Mouse (Mus musculus): ENCODE measurements around the gene Pfkp. TPM values are rescaled to one million over a fixed set of nuclear protein-coding genes. Genes with fewer than 3 reads are reported as not detected.

Gene Pfkp
- polyA plus RNA-seq, 1 experiment from 2014 or later = 193 TPM

GRCm38 (mm10) chr13:6602786-6603409 lies 45.7 kb downstream of the Pfkp start:
- H3K27ac ChIP-seq (ENCODE audit: poor library complexity, severe bottlenecking) = no peak overlapping the region
- ATAC-seq (ENCODE audit: insufficient number of reproducible peaks, low FRiP score) = no peak
- no peak overlapping the region for H3K4me3 ChIP-seq
- WGBS = 82% methylated on average over 10 of the region's 10 CpGs
- H3K9me3 ChIP-seq (replicated peaks) = no peaks in the 10 kb centered on the region
- peaks cover 42% of the 10 kb centered on the region for H3K36me3 ChIP-seq
- H3K9ac ChIP-seq = no peak overlapping the region
- H3K4me1 ChIP-seq (replicated peaks) = no peaks in the 10 kb centered on the region
- H3K27me3 ChIP-seq (replicated peaks) = no peaks in the 10 kb centered on the region
- no peak overlapping the region for H3K4me2 ChIP-seq

- no peaks in the 10 kb centered on the region for H3K27me3 ChIP-seq (replicated peaks)
- H3K4me3 ChIP-seq = no peak overlapping the region
- no peak overlapping the region for H3K27ac ChIP-seq (ENCODE audit: poor library complexity, severe bottlenecking)
- 84% methylated on average over 2 of the region's 2 CpGs for WGBS
- no peaks in the 10 kb centered on the region for H3K9me3 ChIP-seq (replicated peaks)
- H3K4me2 ChIP-seq = no peak overlapping the region
- ATAC-seq (ENCODE audit: insufficient number of reproducible peaks, low FRiP score) = no peak
- no peaks in the 10 kb centered on the region; the same call in 1 of the 2 replicates for H3K4me1 ChIP-seq (replicated peaks)
- H3K9ac ChIP-seq = no peak overlapping the region
- peaks cover 47% of the 10 kb centered on the region for H3K36me3 ChIP-seq
Observed at GRCm38 (mm10) chr13:6601676-6602075, 46.9 kb downstream of the Pfkp start.

GRCm38 (mm10) chr13:6600626-6601025 lies 48.0 kb downstream of the Pfkp start:
- Histone ChIP-seq H3K27me3 (replicated peaks) (no peaks in the 10 kb centered on the region), H3K9ac (no peak overlapping the region), H3K36me3 (peaks cover 49% of the 10 kb centered on the region), H3K27ac (ENCODE audit: poor library complexity, severe bottlenecking) (no peak overlapping the region), H3K4me2 (no peak overlapping the region), H3K4me1 (replicated peaks) (no peaks in the 10 kb centered on the region; the same call in 1 of the 2 replicates), H3K9me3 (replicated peaks) (no peaks in the 10 kb centered on the region), H3K4me3 (no peak overlapping the region)
- ATAC-seq (ENCODE audit: insufficient number of reproducible peaks, low FRiP score) = no peak
- 89% methylated on average over 8 of the region's 8 CpGs for WGBS

GRCm38 (mm10) chr13:6597801-6598200 lies 50.8 kb downstream of the Pfkp start:
- 69% methylated on average over 16 of the region's 16 CpGs for WGBS
- H3K27me3 ChIP-seq (replicated peaks) = no peaks in the 10 kb centered on the region
- H3K4me3 ChIP-seq = no peak overlapping the region
- H3K36me3 ChIP-seq = peaks cover 57% of the 10 kb centered on the region
- H3K27ac ChIP-seq (ENCODE audit: poor library complexity, severe bottlenecking) = no peak overlapping the region
- H3K4me1 ChIP-seq (replicated peaks) = no peaks in the 10 kb centered on the region; the same call in 1 of the 2 replicates
- no peak overlapping the region for H3K4me2 ChIP-seq
- no peaks in the 10 kb centered on the region for H3K9me3 ChIP-seq (replicated peaks)
- no peak overlapping the region for H3K9ac ChIP-seq
- no peak for ATAC-seq (ENCODE audit: insufficient number of reproducible peaks, low FRiP score)

- ATAC-seq (ENCODE audit: insufficient number of reproducible peaks, low FRiP score) = no peak
- no peak overlapping the region for H3K4me3 ChIP-seq
Observed at GRCm38 (mm10) chr13:6595403-6595802, 53.2 kb downstream of the Pfkp start.

GRCm38 (mm10) chr13:6590846-6591245 lies 57.7 kb downstream of the Pfkp start:
- H3K4me2 ChIP-seq = no peak overlapping the region
- no peaks in the 10 kb centered on the region for H3K27me3 ChIP-seq (replicated peaks)
- H3K9me3 ChIP-seq (replicated peaks) = no peaks in the 10 kb centered on the region
- H3K4me1 ChIP-seq (replicated peaks) = peaks cover 20% of the 10 kb centered on the region
- H3K27ac ChIP-seq (ENCODE audit: poor library complexity, severe bottlenecking) = peak overlapping the region; percentile 40
- no peak for ATAC-seq (ENCODE audit: insufficient number of reproducible peaks, low FRiP score)
- no peak overlapping the region for H3K4me3 ChIP-seq
- WGBS = 31% methylated on average over 3 of the region's 3 CpGs
- no peak overlapping the region for H3K9ac ChIP-seq
- H3K36me3 ChIP-seq = peaks cover 63% of the 10 kb centered on the region

More at GRCm38 (mm10) chr13:6595403-6595802, 53.2 kb downstream of the Pfkp start:
- WGBS = 82% methylated on average over 4 of the region's 4 CpGs
- H3K9me3 ChIP-seq (replicated peaks) = no peaks in the 10 kb centered on the region
- no peaks in the 10 kb centered on the region for H3K27me3 ChIP-seq (replicated peaks)
- H3K36me3 ChIP-seq = peaks cover 50% of the 10 kb centered on the region
- no peak overlapping the region for H3K27ac ChIP-seq (ENCODE audit: poor library complexity, severe bottlenecking)
- peaks cover 13% of the 10 kb centered on the region for H3K4me1 ChIP-seq (replicated peaks)
- H3K9ac ChIP-seq = no peak overlapping the region
- no peak overlapping the region for H3K4me2 ChIP-seq

- Histone ChIP-seq H3K4me3 (no peak overlapping the region), H3K9ac (no peak overlapping the region), H3K4me2 (no peak overlapping the region), H3K27ac (ENCODE audit: poor library complexity, severe bottlenecking) (no peak overlapping the region), H3K4me1 (replicated peaks) (peaks cover 14% of the 10 kb centered on the region), H3K36me3 (peaks cover 63% of the 10 kb centered on the region), H3K9me3 (replicated peaks) (no peaks in the 10 kb centered on the region), H3K27me3 (replicated peaks) (no peaks in the 10 kb centered on the region)
- WGBS = 76% methylated on average over 9 of the region's 9 CpGs
- no peak for ATAC-seq (ENCODE audit: insufficient number of reproducible peaks, low FRiP score)
Observed at GRCm38 (mm10) chr13:6586009-6586408, 62.6 kb downstream of the Pfkp start.

- H3K4me2 ChIP-seq = no peak overlapping the region
- H3K4me1 ChIP-seq (replicated peaks) = no peaks in the 10 kb centered on the region
- WGBS = 71% methylated on average over 4 of the region's 4 CpGs
- H3K27ac ChIP-seq (ENCODE audit: poor library complexity, severe bottlenecking) = no peak overlapping the region
- H3K27me3 ChIP-seq (replicated peaks) = no peaks in the 10 kb centered on the region
- no peak overlapping the region for H3K9ac ChIP-seq
- ATAC-seq (ENCODE audit: insufficient number of reproducible peaks, low FRiP score) = no peak
- H3K4me3 ChIP-seq = no peak overlapping the region
- peaks cover 79% of the 10 kb centered on the region for H3K36me3 ChIP-seq
- no peaks in the 10 kb centered on the region for H3K9me3 ChIP-seq (replicated peaks)
Observed at GRCm38 (mm10) chr13:6583499-6584125, 65.0 kb downstream of the Pfkp start.

- Histone ChIP-seq H3K4me1 (replicated peaks) (no peaks in the 10 kb centered on the region), H3K4me2 (no peak overlapping the region), H3K27ac (ENCODE audit: poor library complexity, severe bottlenecking) (no peak overlapping the region), H3K9ac (no peak overlapping the region), H3K36me3 (peaks cover 93% of the 10 kb centered on the region), H3K27me3 (replicated peaks) (no peaks in the 10 kb centered on the region), H3K9me3 (replicated peaks) (no peaks in the 10 kb centered on the region), H3K4me3 (no peak overlapping the region)
- 95% methylated on average over 6 of the region's 6 CpGs for WGBS
- ATAC-seq (ENCODE audit: insufficient number of reproducible peaks, low FRiP score) = no peak
Observed at GRCm38 (mm10) chr13:6575920-6576509, 72.6 kb downstream of the Pfkp start.

GRCm38 (mm10) chr13:6565571-6565970 lies 83.0 kb downstream of the Pfkp start:
- Histone ChIP-seq H3K9ac (no peak overlapping the region), H3K4me2 (no peak overlapping the region), H3K27ac (ENCODE audit: poor library complexity, severe bottlenecking) (no peak overlapping the region), H3K9me3 (replicated peaks) (no peaks in the 10 kb centered on the region), H3K27me3 (replicated peaks) (no peaks in the 10 kb centered on the region), H3K4me1 (replicated peaks) (no peaks in the 10 kb centered on the region), H3K36me3 (peaks cover 93% of the 10 kb centered on the region), H3K4me3 (no peak overlapping the region)
- no peak for ATAC-seq (ENCODE audit: insufficient number of reproducible peaks, low FRiP score)
- WGBS = 83% methylated on average over 5 of the region's 5 CpGs

GRCm38 (mm10) chr13:6562409-6562808 lies 86.2 kb downstream of the Pfkp start:
- Histone ChIP-seq H3K4me3 (no peak overlapping the region), H3K4me1 (replicated peaks) (no peaks in the 10 kb centered on the region), H3K9me3 (replicated peaks) (no peaks in the 10 kb centered on the region), H3K36me3 (peaks cover 91% of the 10 kb centered on the region), H3K27ac (ENCODE audit: poor library complexity, severe bottlenecking) (no peak overlapping the region), H3K4me2 (no peak overlapping the region), H3K27me3 (replicated peaks) (no peaks in the 10 kb centered on the region), H3K9ac (no peak overlapping the region)
- ATAC-seq (ENCODE audit: insufficient number of reproducible peaks, low FRiP score) = no peak
- 85% methylated on average over 2 of the region's 2 CpGs for WGBS

Measured in heart, embryonic 12.5 days (tissue).